Mouse (Mus musculus) embryonic fibroblast, embryonic 13.5 days (primary cell): ENCODE results near the gene Ttc39a.

Source experiments
- CTCF ChIP-seq: IDR thresholded peaks from 2 replicates; pipeline ENCODE4 v1.5.1; 2011; ENCODE audit warnings: mild to moderate bottlenecking, control low read depth, low read length, moderate library complexity, borderline replicate concordance; ENCODE audit not compliant: insufficient read depth
- POLR2A ChIP-seq: IDR thresholded peaks from 2 replicates; pipeline ENCODE4 v1.6.1; 2011; ENCODE audit warnings: low read depth, mild to moderate bottlenecking, control low read depth, low read length, moderate library complexity

GRCm38 (mm10) chr4:109423438-109423837 lies 17.0 kb downstream of the Ttc39a start:
- TF ChIP-seq CTCF (no peak), POLR2A (no peak)
